Mouse (Mus musculus): ENCODE data around the gene Gm6588. TPM values are rescaled to one million over a fixed set of nuclear protein-coding genes. Genes with fewer than 3 reads are reported as not detected.
"Not testable (repeated sequence)": the region's sequence is repeated elsewhere in the genome, so short reads cannot be mapped to it uniquely, and the experiment has no call there.

Gene Gm6588
- not detected in 2 replicates for polyA plus RNA-seq (2011; ENCODE audit: insufficient read depth, insufficient read length, low replicate concordance, missing spikeins)

GRCm38 (mm10) chr5:112448747-112449440, at the start of gene Gm6588:
Gene Gm6588, plus strand, starts transcription at chr5:112449426.
- Histone ChIP-seq H3K4me3 (replicated peaks; ENCODE audit: control insufficient read depth, low read depth, low read length) (no peak within 1 kb of the TSS), H3K27ac (ENCODE audit: control insufficient read depth, insufficient read depth, low read depth, low read length, poor library complexity) (no peak within 1 kb of the TSS), H3K4me1 (ENCODE audit: control insufficient read depth, insufficient read depth, low read length) (no peaks in the 10 kb centered on the region)
- 51% methylated on average over 18 of the region's 18 CpGs for WGBS
- TF ChIP-seq CTCF (IDR thresholded peaks at IDR 0.05; ENCODE audit: control insufficient read depth, insufficient read depth, low read length) (no peak), POLR2A (IDR thresholded peaks at IDR 0.05; ENCODE audit: borderline replicate concordance, control insufficient read depth, low read depth, low read length) (no peak)

GRCm38 (mm10) chr5:112402437-112402836, 46.8 kb upstream of the Gm6588 start:
- no peak overlapping the region for H3K27ac ChIP-seq (ENCODE audit: control insufficient read depth, insufficient read depth, low read depth, low read length, poor library complexity)
- no peaks in the 10 kb centered on the region; the same call in 1 of the 2 replicates for H3K4me1 ChIP-seq (ENCODE audit: control insufficient read depth, insufficient read depth, low read length)
- 71% methylated on average over 3 of the region's 3 CpGs for WGBS
- no peak for TF ChIP-seq POLR2A (IDR thresholded peaks at IDR 0.05; ENCODE audit: borderline replicate concordance, control insufficient read depth, low read depth, low read length)
- no peak for TF ChIP-seq CTCF (IDR thresholded peaks at IDR 0.05; ENCODE audit: control insufficient read depth, insufficient read depth, low read length)
- no peak overlapping the region for H3K4me3 ChIP-seq (replicated peaks; ENCODE audit: control insufficient read depth, low read depth, low read length)

GRCm38 (mm10) chr5:112406017-112406416, 43.2 kb upstream of the Gm6588 start:
- WGBS = 34% methylated on average over 3 of the region's 3 CpGs
- Histone ChIP-seq H3K4me1 (ENCODE audit: control insufficient read depth, insufficient read depth, low read length) (no peaks in the 10 kb centered on the region; the same call in 1 of the 2 replicates), H3K27ac (ENCODE audit: control insufficient read depth, insufficient read depth, low read depth, low read length, poor library complexity) (no peak overlapping the region), H3K4me3 (replicated peaks; ENCODE audit: control insufficient read depth, low read depth, low read length) (no peak overlapping the region)
- TF ChIP-seq POLR2A (IDR thresholded peaks at IDR 0.05; ENCODE audit: borderline replicate concordance, control insufficient read depth, low read depth, low read length) (no peak), CTCF (IDR thresholded peaks at IDR 0.05; ENCODE audit: control insufficient read depth, insufficient read depth, low read length) (no peak)

GRCm38 (mm10) chr5:112409274-112409673, 40.0 kb upstream of the Gm6588 start:
- H3K27ac ChIP-seq (ENCODE audit: control insufficient read depth, insufficient read depth, low read depth, low read length, poor library complexity) = no peak overlapping the region
- TF ChIP-seq CTCF (IDR thresholded peaks at IDR 0.05; ENCODE audit: control insufficient read depth, insufficient read depth, low read length) (no peak), POLR2A (IDR thresholded peaks at IDR 0.05; ENCODE audit: borderline replicate concordance, control insufficient read depth, low read depth, low read length) (no peak)
- no peak overlapping the region for H3K4me3 ChIP-seq (replicated peaks; ENCODE audit: control insufficient read depth, low read depth, low read length)
- WGBS = 60% methylated on average over 5 of the region's 5 CpGs
- no peaks in the 10 kb centered on the region for H3K4me1 ChIP-seq (ENCODE audit: control insufficient read depth, insufficient read depth, low read length)

GRCm38 (mm10) chr5:112411072-112411471, 38.2 kb upstream of the Gm6588 start:
- Histone ChIP-seq H3K27ac (ENCODE audit: control insufficient read depth, insufficient read depth, low read depth, low read length, poor library complexity) (no peak overlapping the region), H3K4me3 (replicated peaks; ENCODE audit: control insufficient read depth, low read depth, low read length) (no peak overlapping the region), H3K4me1 (ENCODE audit: control insufficient read depth, insufficient read depth, low read length) (no peaks in the 10 kb centered on the region)
- TF ChIP-seq CTCF (IDR thresholded peaks at IDR 0.05; ENCODE audit: control insufficient read depth, insufficient read depth, low read length) (no peak), POLR2A (IDR thresholded peaks at IDR 0.05; ENCODE audit: borderline replicate concordance, control insufficient read depth, low read depth, low read length) (no peak)
- WGBS = 46% methylated on average over 11 of the region's 11 CpGs

- H3K27ac ChIP-seq (ENCODE audit: control insufficient read depth, insufficient read depth, low read depth, low read length, poor library complexity) = no peak overlapping the region
- H3K4me1 ChIP-seq (ENCODE audit: control insufficient read depth, insufficient read depth, low read length) = no peaks in the 10 kb centered on the region
- TF ChIP-seq CTCF (IDR thresholded peaks at IDR 0.05; ENCODE audit: control insufficient read depth, insufficient read depth, low read length) (no peak), POLR2A (IDR thresholded peaks at IDR 0.05; ENCODE audit: borderline replicate concordance, control insufficient read depth, low read depth, low read length) (no peak)
- 21% methylated on average over 19 of the region's 19 CpGs for WGBS
- H3K4me3 ChIP-seq (replicated peaks; ENCODE audit: control insufficient read depth, low read depth, low read length) = no peak overlapping the region
Observed at GRCm38 (mm10) chr5:112411514-112412335, 37.5 kb upstream of the Gm6588 start.

- H3K4me1 ChIP-seq (ENCODE audit: control insufficient read depth, insufficient read depth, low read length); H3K27ac ChIP-seq (ENCODE audit: control insufficient read depth, insufficient read depth, low read depth, low read length, poor library complexity); H3K4me3 ChIP-seq (replicated peaks; ENCODE audit: control insufficient read depth, low read depth, low read length): not testable (repeated sequence)
- 70% methylated on average over 4 of the region's 4 CpGs for WGBS
Observed at GRCm38 (mm10) chr5:112412781-112413180, 36.4 kb upstream of the Gm6588 start.

- Histone ChIP-seq H3K4me3 (replicated peaks; ENCODE audit: control insufficient read depth, low read depth, low read length) (no peak overlapping the region), H3K4me1 (ENCODE audit: control insufficient read depth, insufficient read depth, low read length) (no peaks in the 10 kb centered on the region), H3K27ac (ENCODE audit: control insufficient read depth, insufficient read depth, low read depth, low read length, poor library complexity) (no peak overlapping the region)
- WGBS = 72% methylated on average over 5 of the region's 5 CpGs
- TF ChIP-seq CTCF (IDR thresholded peaks at IDR 0.05; ENCODE audit: control insufficient read depth, insufficient read depth, low read length) (no peak), POLR2A (IDR thresholded peaks at IDR 0.05; ENCODE audit: borderline replicate concordance, control insufficient read depth, low read depth, low read length) (no peak)
Observed at GRCm38 (mm10) chr5:112416673-112417072, 32.6 kb upstream of the Gm6588 start.

Measured in bone marrow, adult 2 months (tissue).